Mouse (Mus musculus) thymus, adult 2 months (tissue): ENCODE data around the gene C2. TPM values are rescaled to one million over a fixed set of nuclear protein-coding genes. Genes with fewer than 3 reads are reported as not detected.
A peak's percentile ranks its signal among the peaks of the same experiment; 100 is the strongest.
"Not testable (repeated sequence)": the region's sequence is repeated elsewhere in the genome, so short reads cannot be mapped to it uniquely, and the experiment has no call there.

Source experiments
- DNase-seq: peaks from one replicate; pipeline ENCODE4 v3.0.0; 2021
- H3K27ac ChIP-seq: fragments of 200-500 bp; 2 replicates; pipeline ENCODE4 v1.5.1; 2012; ENCODE audit warnings: low read length, control low read depth; ENCODE audit not compliant: control insufficient read depth, insufficient read depth
- H3K27me3 ChIP-seq: fragments of 200-500 bp; 2 replicates; pipeline ENCODE4 v1.6.1; 2012; ENCODE audit warnings: mild to moderate bottlenecking, low read length, moderate library complexity, mixed read lengths; ENCODE audit not compliant: control insufficient read depth, insufficient read depth
- H3K36me3 ChIP-seq: fragments of 200-500 bp; 2 replicates; pipeline ENCODE4 v1.6.1; 2012; ENCODE audit warnings: mild to moderate bottlenecking, low read length, moderate library complexity; ENCODE audit not compliant: control insufficient read depth, insufficient read depth
- H3K4me1 ChIP-seq: fragments of 200-500 bp; replicated peaks from 2 replicates; pipeline ENCODE4 v1.6.1; 2012; ENCODE audit warnings: low read length; ENCODE audit not compliant: control insufficient read depth, insufficient read depth
- H3K4me3 ChIP-seq: fragments of 200-500 bp; 2 replicates; pipeline ENCODE4 v1.5.1; 2012; ENCODE audit warnings: mild to moderate bottlenecking, low read length, control low read depth, moderate library complexity; ENCODE audit not compliant: control insufficient read depth, insufficient read depth
- CTCF ChIP-seq: fragments of 200-500 bp; IDR thresholded peaks from 2 replicates; pipeline ENCODE4 v1.5.1; 2012; ENCODE audit warnings: mild to moderate bottlenecking, control low read depth, low read length, moderate library complexity, borderline replicate concordance; ENCODE audit not compliant: control insufficient read depth, poor library complexity, insufficient read depth; ENCODE audit errors: extremely low read depth
- POLR2A ChIP-seq: fragments of 200-500 bp; IDR thresholded peaks from 2 replicates; pipeline ENCODE4 v1.6.1; 2012; ENCODE audit warnings: mild to moderate bottlenecking, low read length, control low read depth, moderate library complexity; ENCODE audit not compliant: control insufficient read depth, poor library complexity, insufficient read depth; ENCODE audit errors: extremely low read depth
- WGBS: fragments of 180-500 bp; shearing (Covaris S2); methylation state at CpG from one replicate; pipeline ENCODE4 v1.1.7; 2018; 5-methylcytosine and 5-hydroxymethylcytosine counted together
- polyA plus RNA-seq: library from polyadenylated mRNA; depleted of rRNA; stranded (reverse); fragments of >200 nt; gene quantifications from 2 replicates; pipeline ENCODE4 v1.2.3, GENCODE M21; 2012

The C2 gene
- polyA plus RNA-seq, 1 experiment = 18.4 TPM

DNA sequence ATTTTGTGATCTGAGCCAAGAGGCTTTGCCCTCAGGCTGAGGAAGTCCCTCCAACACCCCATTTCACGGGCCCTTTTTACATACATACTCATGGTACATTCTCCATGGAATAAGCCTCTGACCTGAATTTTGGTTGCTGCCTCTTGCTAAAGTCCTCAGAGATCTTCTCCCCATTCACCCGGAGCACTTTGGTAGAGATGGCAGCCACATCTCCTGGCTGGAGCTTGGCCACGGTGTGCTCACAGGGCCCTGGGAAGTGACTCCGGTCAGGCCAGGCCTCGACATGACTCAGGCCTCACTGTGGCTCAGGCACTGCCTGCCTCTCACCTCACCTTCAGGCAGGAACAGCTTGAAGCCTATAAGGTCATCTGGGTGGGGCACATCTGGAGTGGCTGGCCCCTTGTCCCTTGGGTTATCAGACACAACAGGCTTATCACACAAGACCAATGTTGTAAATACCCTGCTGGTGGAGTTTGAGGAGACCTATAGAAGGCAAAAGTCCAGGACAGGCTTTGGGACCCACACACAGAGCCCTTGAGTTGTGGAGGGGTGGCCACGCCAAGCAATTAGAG lies 57.2 kb downstream of the C2 start:
- Histone ChIP-seq H3K36me3 (peaks cover 34% of the 10 kb centered on the region), H3K27ac (no peak overlapping the region), H3K27me3 (no peaks in the 10 kb centered on the region), H3K4me1 (peaks cover 15% of the 10 kb centered on the region), H3K4me3 (no peak overlapping the region)
- WGBS = 91% methylated on average over 6 of the region's 6 CpGs
- no peak for DNase-seq
- TF ChIP-seq POLR2A (no peak), CTCF (no peak)

DNA sequence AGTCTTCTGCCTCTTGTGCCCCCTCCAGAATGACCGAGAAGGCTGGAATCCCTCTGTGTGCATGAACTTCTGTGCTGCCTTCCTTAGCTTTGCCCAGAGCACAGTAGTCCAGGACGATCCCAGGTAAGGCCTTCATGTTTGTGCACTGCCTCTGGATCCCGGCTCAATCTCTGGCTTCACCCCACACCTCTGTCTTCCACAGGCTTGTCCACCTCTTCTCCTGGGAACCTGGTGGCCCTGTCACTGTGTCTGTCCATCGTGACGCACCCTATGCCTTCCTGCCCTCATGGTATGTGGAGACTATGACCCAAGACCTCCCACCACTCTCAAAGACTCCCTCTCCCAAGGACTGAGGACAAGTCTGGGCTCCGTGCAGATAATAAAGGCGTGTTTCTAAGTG lies 59.3 kb downstream of the C2 start:
- no peak for DNase-seq
- TF ChIP-seq POLR2A = no peak
- TF ChIP-seq CTCF = no peak
- no peak overlapping the region for H3K4me3 ChIP-seq
- WGBS = 93% methylated on average over 7 of the region's 7 CpGs
- peaks cover 15% of the 10 kb centered on the region for H3K4me1 ChIP-seq
- no peaks in the 10 kb centered on the region for H3K27me3 ChIP-seq
- H3K36me3 ChIP-seq = peaks cover 21% of the 10 kb centered on the region
- no peak overlapping the region for H3K27ac ChIP-seq

GRCm38 (mm10) chr17:34837464-34838324 lies 60.4 kb downstream of the C2 start:
- H3K36me3 ChIP-seq = peaks cover 15% of the 10 kb centered on the region
- H3K27me3 ChIP-seq = no peaks in the 10 kb centered on the region
- H3K27ac ChIP-seq = no peak overlapping the region
- H3K4me1 ChIP-seq = peaks cover 15% of the 10 kb centered on the region
- peak overlapping the region; percentile 51 for H3K4me3 ChIP-seq
- no peak for TF ChIP-seq POLR2A
- TF ChIP-seq CTCF = no peak
- DNase-seq = peak; percentile 18
- WGBS = 46% methylated on average over 43 of the region's 43 CpGs

DNA sequence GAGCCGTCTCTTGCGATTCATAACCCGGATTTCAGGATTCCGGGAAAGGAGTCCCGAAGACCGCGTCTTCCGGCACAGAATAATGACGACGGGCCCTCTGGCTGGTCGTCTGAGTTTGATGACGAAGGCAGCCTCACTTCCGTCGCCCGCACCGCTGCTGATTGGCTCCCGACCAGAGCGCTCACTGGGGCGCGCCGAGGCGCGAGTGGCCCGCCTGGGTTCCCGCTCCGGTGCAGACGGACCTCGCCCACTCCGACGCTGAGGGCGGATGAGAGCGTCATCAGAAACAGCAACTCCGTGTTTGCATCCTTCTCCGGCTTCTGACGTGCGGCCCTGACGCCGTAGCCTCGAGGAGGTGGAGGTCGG lies 61.2 kb downstream of the C2 start, which contains the start of the genes Stk19 and Dxo:
Gene Stk19, minus strand, starts transcription at position 90 of the 366 bp plus-strand sequence.
Gene Dxo, plus strand, starts transcription at position 164 of the 366 bp plus-strand sequence.
- Histone ChIP-seq H3K4me3 (peak within 1 kb of the TSS; percentile 51), H3K36me3 (peaks cover 11% of the 10 kb centered on the region), H3K27ac (no peak within 1 kb of the TSS; the same call in 1 of the 2 replicates), H3K4me1 (peaks cover 15% of the 10 kb centered on the region), H3K27me3 (no peaks in the 10 kb centered on the region)
- WGBS = under 1% methylated on average over 40 of the region's 40 CpGs
- peak; percentile 92 for DNase-seq
- TF ChIP-seq POLR2A (peak; percentile 74; the same call in 1 of the 2 replicates), CTCF (peak; percentile 60; the same call in 1 of the 2 replicates)

- H3K36me3 ChIP-seq = peaks cover 10% of the 10 kb centered on the region
- no peak for DNase-seq
- H3K4me1 ChIP-seq = peaks cover 15% of the 10 kb centered on the region
- H3K27me3 ChIP-seq = no peaks in the 10 kb centered on the region
- H3K4me3 ChIP-seq = peak overlapping the region; percentile 51
- no peak overlapping the region for H3K27ac ChIP-seq
- TF ChIP-seq POLR2A (no peak), CTCF (no peak)
- WGBS = 7% methylated on average over 48 of the region's 48 CpGs
These were observed 61.8 kb downstream of the C2 start for GRCm38 (mm10) chr17:34836155-34836855.

- H3K4me3 ChIP-seq, H3K27me3 ChIP-seq, H3K4me1 ChIP-seq, H3K27ac ChIP-seq, DNase-seq: not testable (repeated sequence)
- WGBS = 97% methylated on average over 1 of the region's 1 CpGs
- H3K36me3 ChIP-seq = peaks cover 35% of the 10 kb centered on the region
These were observed 67.3 kb downstream of the C2 start for GRCm38 (mm10) chr17:34830776-34831175.
